In genomic region chr1:38694142-38694541, GRCm38 (mm10) we compare ENCODE assay signal across 13 mouse cellular contexts. TPM values are rescaled to one million over a fixed set of nuclear protein-coding genes. Genes with fewer than 3 reads are reported as not detected.
A peak's percentile ranks its signal among the peaks of the same experiment; 100 is the strongest.
DNase-seq lines count a peak whose midpoint lies in the region; ATAC-seq and TF ChIP-seq lines count a peak whose summit lies in the region.
"Had no signal": no experiment of that assay in that cellular context is flagged by ENCODE, and none has a peak within 500 bp of the region (broad histone marks: within the 10 kb centered on the region; RNA-seq: fewer than 3 reads in every experiment).

No protein-coding gene starts in this region.

- 13% methylated on average over 5 of the region's 5 CpGs for WGBS in liver, embryonic 13.5 days (ENCODE audit: insufficient replicate concordance)
- 4% methylated on average over 5 of the region's 5 CpGs for WGBS in spleen, adult 2 months
- 67% methylated on average over 5 of the region's 5 CpGs for WGBS in kidney, embryonic 16.5 days

- no peaks in the 10 kb centered on the region for H3K27me3 ChIP-seq in liver, embryonic 13.5 days
- H3K27me3 ChIP-seq in spleen, adult 2 months (ENCODE audit: control insufficient read depth, insufficient read depth, low read length): no peaks in the 10 kb centered on the region
- no peaks in the 10 kb centered on the region for H3K27me3 ChIP-seq in kidney, embryonic 16.5 days (ENCODE audit: insufficient read depth, low read length)
- H3K27me3 ChIP-seq: embryonic facial prominence, embryonic 12.5 days; neural tube, embryonic 12.5 days had no signal

- H3K9ac ChIP-seq in liver, embryonic 13.5 days: no peak overlapping the region
- no peak overlapping the region for H3K9ac ChIP-seq in kidney, embryonic 16.5 days (replicated peaks; ENCODE audit: low read length)
- H3K9ac ChIP-seq: embryonic facial prominence, embryonic 12.5 days; hindbrain, embryonic 14.5 days; neural tube, embryonic 12.5 days had no signal

- TF ChIP-seq CTCF in spleen, adult 2 months (IDR thresholded peaks at IDR 0.05; ENCODE audit: extremely low read depth, insufficient read depth, insufficient read length, insufficient replicate concordance): no peak

- no peak for TF ChIP-seq POLR2A in spleen, adult 2 months (IDR thresholded peaks at IDR 0.05; ENCODE audit: low read depth, low read length)

- no peak overlapping the region for H3K4me2 ChIP-seq in liver, embryonic 13.5 days
- H3K4me2 ChIP-seq in kidney, embryonic 16.5 days (replicated peaks; ENCODE audit: low read depth, low read length): no peak overlapping the region
- H3K4me2 ChIP-seq: embryonic facial prominence, embryonic 12.5 days; hindbrain, embryonic 14.5 days; neural tube, embryonic 12.5 days had no signal

- 0 out of 2 replicates have a peak, but pooled peaks have one; percentile 31 for ATAC-seq in liver, embryonic 13.5 days (ENCODE audit: low read depth)
- ATAC-seq in kidney, embryonic 16.5 days (ENCODE audit: low FRiP score, low TSS enrichment): no peak

- H3K9me3 ChIP-seq in liver, embryonic 13.5 days (replicated peaks): no peaks in the 10 kb centered on the region
- H3K9me3 ChIP-seq in kidney, embryonic 16.5 days (ENCODE audit: low read length): no peaks in the 10 kb centered on the region
- H3K9me3 ChIP-seq: embryonic facial prominence, embryonic 12.5 days; neural tube, embryonic 12.5 days had no signal

- no peak overlapping the region for H3K27ac ChIP-seq in liver, embryonic 13.5 days
- H3K27ac ChIP-seq in spleen, adult 2 months (ENCODE audit: insufficient read depth, low read length): no peak overlapping the region
- no peak overlapping the region for H3K27ac ChIP-seq in kidney, embryonic 16.5 days (ENCODE audit: low read length)
- H3K27ac ChIP-seq: embryonic facial prominence, embryonic 12.5 days; hindbrain, embryonic 14.5 days; neural tube, embryonic 12.5 days had no signal

- no peaks in the 10 kb centered on the region for H3K36me3 ChIP-seq in liver, embryonic 13.5 days
- H3K36me3 ChIP-seq in spleen, adult 2 months (ENCODE audit: control insufficient read depth, insufficient read depth, low read length): no peaks in the 10 kb centered on the region
- no peaks in the 10 kb centered on the region for H3K36me3 ChIP-seq in kidney, embryonic 16.5 days (ENCODE audit: insufficient read depth, low read length)
- H3K36me3 ChIP-seq: embryonic facial prominence, embryonic 12.5 days; neural tube, embryonic 12.5 days had no signal

- DNase-seq in lung, postnatal 36 days: peak; percentile 13
- DNase-seq in lung, postnatal 10 days: no peak
- DNase-seq in liver, embryonic 13.5 days: peak; percentile 14
- peak; percentile 42 to 62 for DNase-seq in spleen, adult 2 months (ENCODE audit: low read depth in 1 of 2, low spot score in 2 of 2)
- no peak for DNase-seq in left cerebral cortex, adult 11 months (ENCODE audit: low spot score)
- DNase-seq in MN1 (ENCODE audit: low spot score): no peak
- no peak for DNase-seq in kidney, adult 8-10 months
- DNase-seq: cerebellum, adult 11 months; kidney, postnatal 25 days had no signal

- H3K4me1 ChIP-seq in liver, embryonic 13.5 days (replicated peaks): 0 out of 2 replicates have a peak, but pooled peaks cover 4% of the 10 kb centered on the region
- H3K4me1 ChIP-seq in spleen, adult 2 months (ENCODE audit: control insufficient read depth, insufficient read depth, insufficient read length): peaks cover 24% of the 10 kb centered on the region; the same call in 1 of the 2 replicates
- no peaks in the 10 kb centered on the region for H3K4me1 ChIP-seq in kidney, embryonic 16.5 days (ENCODE audit: insufficient read depth, low read length)
- H3K4me1 ChIP-seq: neural tube, embryonic 12.5 days had no signal

- H3K4me3 ChIP-seq in liver, embryonic 13.5 days (replicated peaks): no peak overlapping the region
- H3K4me3 ChIP-seq in spleen, adult 2 months (ENCODE audit: extremely low read depth, insufficient read depth, insufficient read length): no peak overlapping the region
- no peak overlapping the region for H3K4me3 ChIP-seq in kidney, embryonic 16.5 days (ENCODE audit: low read length)
- H3K4me3 ChIP-seq: embryonic facial prominence, embryonic 12.5 days; neural tube, embryonic 12.5 days had no signal

RNA-seq across cellular contexts. Expression of gene Aff3, which starts 29.4 kb away (rescaled TPM):
- polyA plus RNA-seq in liver, embryonic 13.5 days (2015; fragmentation: Nextera tagmentation; extraction: Ambion mirVana): 0.44 and 0.51 TPM in 2 replicates
- polyA plus RNA-seq in spleen, adult 2 months (2012; rRNA removed): 20.2 and 26.9 TPM in 2 replicates
- 4.0 and 4.4 TPM in 2 replicates for polyA plus RNA-seq in kidney, embryonic 16.5 days (2015; fragmentation: Nextera tagmentation; extraction: Ambion mirVana)

Comparison
In these comparisons a context has a peak if more than half of its experiments do, and no peak if none do; other contexts are left out.
1. DNase-seq: peak in lung, postnatal 36 days (single experiment), liver, embryonic 13.5 days (single experiment) and spleen, adult 2 months (2 of 2); none in lung, postnatal 10 days (single experiment), left cerebral cortex, adult 11 months (single experiment), MN1 (single experiment) and kidney, adult 8-10 months (0 of 2).